Mouse (Mus musculus): ENCODE data around the gene Dnajb6.

DNA sequence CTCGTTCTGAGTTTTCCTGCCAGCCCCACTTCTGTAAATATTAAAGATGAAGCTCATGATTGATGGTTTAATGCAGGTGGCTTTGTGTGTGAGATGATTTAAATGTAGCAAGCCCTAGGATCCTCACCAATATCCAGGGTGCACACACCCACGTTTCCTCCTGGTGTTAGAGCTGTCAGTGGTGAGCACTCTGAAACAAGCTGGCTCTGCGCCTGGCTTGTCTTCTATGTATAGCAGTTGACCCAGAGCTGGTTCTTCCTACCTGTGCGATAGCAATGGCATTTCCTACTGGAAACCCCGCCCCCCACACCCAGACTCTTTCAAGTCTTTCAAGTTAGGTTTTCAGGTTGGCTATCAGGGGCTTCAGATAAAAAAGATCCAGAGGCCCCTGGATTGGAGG lies 39.9 kb downstream of the Dnajb6 start:
- no peak for TF ChIP-seq CTCF (conservative IDR thresholded peaks at IDR 0.05 in 1 of 2, IDR thresholded peaks at IDR 0.05 in 1 of 2; ENCODE audit: low read depth in 2 of 2, low read length in 2 of 2)
- no peak for TF ChIP-seq ZC3H11A (IDR thresholded peaks at IDR 0.05; ENCODE audit: low read depth, low read length)
- TF ChIP-seq EP300 (IDR thresholded peaks at IDR 0.05; ENCODE audit: low read length) = no peak
- no peak for TF ChIP-seq UBTF (IDR thresholded peaks at IDR 0.05; ENCODE audit: low read depth, low read length)
- TF ChIP-seq TCF12 (IDR thresholded peaks at IDR 0.05; ENCODE audit: low read depth, low read length) = no peak
- TF ChIP-seq MYC (IDR thresholded peaks at IDR 0.05; ENCODE audit: low read depth, low read length) = no peak
- no peak for TF ChIP-seq JUND (conservative IDR thresholded peaks at IDR 0.05; ENCODE audit: low read depth, low read length)
- TF ChIP-seq USF2 (conservative IDR thresholded peaks at IDR 0.05; ENCODE audit: low read depth, low read length) = no peak
- no peak for TF ChIP-seq POLR2A (IDR thresholded peaks at IDR 0.05; ENCODE audit: low read depth, low read length)

All from CH12.LX (cell line).